Mouse (Mus musculus) olfactory bulb, adult 2 months (tissue): Measurements from ENCODE around the gene Zfp512. TPM values are rescaled to one million over a fixed set of nuclear protein-coding genes. Genes with fewer than 3 reads are reported as not detected.
"Not testable (repeated sequence)": the region's sequence is repeated elsewhere in the genome, so short reads cannot be mapped to it uniquely, and the experiment has no call there.

Experiments
- H3K27ac ChIP-seq: fragments of 200-500 bp; 2 replicates; pipeline ENCODE4 v1.5.1; 2012; ENCODE audit warnings: low read depth, low read length; ENCODE audit not compliant: insufficient read depth
- H3K4me1 ChIP-seq: fragments of 200-500 bp; 2 replicates; pipeline ENCODE4 v1.6.1; 2012; ENCODE audit warnings: low read length; ENCODE audit not compliant: control insufficient read depth, insufficient read depth
- H3K4me3 ChIP-seq: fragments of 200-500 bp; 2 replicates; pipeline ENCODE4 v1.5.1; 2012; ENCODE audit warnings: mild to moderate bottlenecking, low read depth, low read length, moderate library complexity; ENCODE audit not compliant: insufficient read depth
- CTCF ChIP-seq: fragments of 200-500 bp; IDR thresholded peaks from 2 replicates; pipeline ENCODE4 v1.5.1; 2012; ENCODE audit warnings: low read depth, mild to moderate bottlenecking, low read length, moderate library complexity; ENCODE audit not compliant: insufficient read depth
- POLR2A ChIP-seq: fragments of 200-500 bp; IDR thresholded peaks from 2 replicates; pipeline ENCODE4 v1.6.1; 2012; ENCODE audit warnings: mild to moderate bottlenecking, low read depth, low read length, moderate library complexity; ENCODE audit not compliant: insufficient read depth
- WGBS: fragments of 180-500 bp; shearing (Covaris S2); methylation state at CpG from one replicate; pipeline ENCODE4 v1.1.7; 2018; 5-methylcytosine and 5-hydroxymethylcytosine counted together
- polyA plus RNA-seq: library from polyadenylated mRNA; stranded (reverse); fragments of >200 nt; gene quantifications from 2 replicates; pipeline ENCODE4 v1.2.4, GENCODE M21; 2012; ENCODE audit warnings: low replicate concordance; ENCODE audit not compliant: missing spikeins, insufficient read depth, insufficient read length

Gene Zfp512
- polyA plus RNA-seq, result not detected in 2 replicates

DNA sequence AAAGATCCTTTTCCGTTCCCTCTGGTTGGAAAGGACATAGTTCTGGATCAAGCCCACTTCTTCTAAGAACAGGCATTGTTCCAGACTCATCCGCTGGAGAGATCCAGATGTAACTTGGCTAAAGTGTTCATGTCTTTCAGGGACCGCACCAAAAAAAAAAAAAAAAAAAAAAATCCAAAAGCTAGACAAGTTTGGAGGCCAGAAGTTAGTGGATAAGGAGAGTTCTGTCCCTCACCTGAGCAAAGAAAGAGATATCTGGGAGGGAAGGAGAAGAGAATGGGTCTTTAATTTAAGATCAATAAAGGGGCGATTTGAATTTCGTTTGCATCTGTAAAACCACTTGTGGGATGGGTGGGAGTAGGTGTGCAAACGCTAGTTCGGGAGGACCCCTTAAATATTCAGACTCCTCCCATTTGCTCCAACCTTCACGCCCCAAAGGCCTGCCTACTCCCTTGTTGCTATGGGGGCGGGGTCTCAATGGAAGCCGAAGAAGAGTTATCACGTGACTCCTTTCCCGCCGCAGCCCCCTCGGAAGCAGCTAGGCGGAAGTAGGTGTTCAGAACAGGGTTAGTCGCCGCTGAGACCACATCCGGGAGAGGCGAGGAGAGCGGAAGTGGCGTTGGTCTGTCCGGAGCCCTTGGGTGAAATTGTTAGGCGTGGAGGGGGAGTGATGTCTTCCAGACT is at the start of gene Zfp512:
Gene Zfp512, plus strand, starts transcription at position 554 of the 684 bp plus-strand sequence.
- TF ChIP-seq POLR2A, result peak; percentile 18; the same call in 1 of the 2 replicates
- TF ChIP-seq CTCF, result no peak
- Histone ChIP-seq H3K4me1 (peaks cover 2% of the 10 kb centered on the region; the same call in 1 of the 2 replicates), H3K4me3 (peak within 1 kb of the TSS; percentile 70), H3K27ac (no peak within 1 kb of the TSS)
- 3% methylated on average over 23 of the region's 23 CpGs for WGBS

DNA sequence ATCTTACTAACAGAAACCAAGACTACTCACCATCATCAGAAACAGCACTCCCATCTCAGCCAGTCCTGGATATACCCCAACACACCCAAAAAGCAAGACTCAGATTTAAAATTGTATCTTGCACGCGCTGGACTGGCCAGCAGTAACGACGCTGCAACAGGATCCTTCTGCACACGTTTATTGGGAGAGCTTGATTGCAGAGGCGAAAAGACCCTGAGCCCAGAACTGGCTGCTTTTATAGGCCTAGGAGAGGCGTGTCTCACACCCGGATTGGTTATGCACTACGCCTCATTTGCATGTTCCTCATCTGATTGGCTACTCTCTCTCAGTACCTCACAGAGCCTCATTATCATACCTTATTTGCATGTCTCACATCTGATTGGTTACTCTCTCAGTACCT is 17.5 kb upstream of the Zfp512 start:
- not testable (repeated sequence) for H3K27ac ChIP-seq, H3K4me1 ChIP-seq, H3K4me3 ChIP-seq
- WGBS, result 93% methylated on average over 9 of the region's 9 CpGs

DNA sequence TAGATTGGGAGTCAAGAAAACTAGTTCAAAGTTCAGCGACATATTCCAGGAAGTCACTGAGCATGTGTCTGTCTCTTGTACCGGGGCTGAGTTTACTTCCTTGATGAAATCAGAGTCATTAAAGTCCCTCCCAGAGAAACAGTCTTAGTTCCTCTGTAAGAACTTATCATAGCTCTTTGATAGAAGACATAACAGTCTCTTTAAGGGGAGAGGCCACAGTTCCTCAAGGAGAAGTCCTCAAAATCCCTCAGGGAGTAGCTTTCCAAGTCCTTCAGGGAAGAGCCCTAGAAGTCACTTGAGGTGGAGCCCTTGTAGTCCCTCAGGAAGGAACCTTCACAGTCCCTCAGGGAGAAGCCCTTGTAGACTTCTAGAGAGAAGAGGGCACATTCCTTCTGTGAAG is 895 bp upstream of the Zfp512 start:
- TF ChIP-seq POLR2A, result no peak
- no peak for TF ChIP-seq CTCF
- Histone ChIP-seq H3K4me3 (no peak overlapping the region), H3K27ac (no peak overlapping the region), H3K4me1 (peaks cover 2% of the 10 kb centered on the region; the same call in 1 of the 2 replicates)
- 90% methylated on average over 2 of the region's 2 CpGs for WGBS

DNA sequence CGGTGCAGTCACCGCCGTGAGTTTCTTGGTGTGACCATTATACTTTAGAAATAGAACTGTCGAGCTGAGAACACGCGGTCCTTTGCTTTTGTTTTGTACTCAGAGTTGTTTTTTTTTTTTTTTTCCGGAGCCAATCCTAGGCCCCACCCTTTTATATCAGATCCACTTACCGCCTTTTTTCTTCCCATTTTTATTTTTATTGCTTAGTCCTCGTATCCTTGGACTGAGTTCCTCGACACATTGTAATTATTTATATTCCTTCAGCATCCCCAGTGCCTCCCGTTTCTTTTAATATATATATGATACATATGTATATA is 289 bp downstream of the Zfp512 start:
- H3K27ac ChIP-seq, result no peak overlapping the region
- TF ChIP-seq CTCF (no peak), POLR2A (no peak)
- under 1% methylated on average over 11 of the region's 11 CpGs for WGBS
- peak overlapping the region; percentile 70 for H3K4me3 ChIP-seq
- H3K4me1 ChIP-seq, result peaks cover 2% of the 10 kb centered on the region; the same call in 1 of the 2 replicates

DNA sequence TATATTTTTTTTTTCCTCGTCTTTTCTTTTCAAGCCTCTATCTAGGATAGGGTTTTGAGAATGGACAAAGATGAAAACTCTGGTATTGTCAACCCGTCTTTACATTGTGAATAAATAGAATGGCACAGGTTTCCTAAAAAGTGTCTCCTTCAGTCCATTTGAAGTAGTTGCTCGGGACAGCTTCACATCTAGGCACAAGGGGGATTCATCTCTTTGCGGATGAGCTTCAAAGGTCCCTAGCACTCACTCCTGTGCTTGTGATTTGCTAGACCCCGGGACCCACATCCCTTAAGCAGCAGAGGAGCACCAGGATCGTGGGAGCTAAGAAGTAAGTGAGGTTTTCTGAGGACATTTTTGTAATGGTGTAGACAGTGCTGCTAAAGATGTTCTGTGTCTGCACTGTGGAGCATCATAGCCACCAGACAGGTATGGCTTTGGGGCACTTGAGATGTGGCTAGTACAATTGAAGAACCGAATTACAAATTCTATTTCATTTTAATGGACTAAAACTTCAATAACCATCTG is 717 bp downstream of the Zfp512 start:
- peaks cover 2% of the 10 kb centered on the region; the same call in 1 of the 2 replicates for H3K4me1 ChIP-seq
- WGBS, result 8% methylated on average over 7 of the region's 7 CpGs
- H3K27ac ChIP-seq, result no peak overlapping the region
- no peak for TF ChIP-seq CTCF
- TF ChIP-seq POLR2A, result no peak
- peak overlapping the region; percentile 42 for H3K4me3 ChIP-seq

DNA sequence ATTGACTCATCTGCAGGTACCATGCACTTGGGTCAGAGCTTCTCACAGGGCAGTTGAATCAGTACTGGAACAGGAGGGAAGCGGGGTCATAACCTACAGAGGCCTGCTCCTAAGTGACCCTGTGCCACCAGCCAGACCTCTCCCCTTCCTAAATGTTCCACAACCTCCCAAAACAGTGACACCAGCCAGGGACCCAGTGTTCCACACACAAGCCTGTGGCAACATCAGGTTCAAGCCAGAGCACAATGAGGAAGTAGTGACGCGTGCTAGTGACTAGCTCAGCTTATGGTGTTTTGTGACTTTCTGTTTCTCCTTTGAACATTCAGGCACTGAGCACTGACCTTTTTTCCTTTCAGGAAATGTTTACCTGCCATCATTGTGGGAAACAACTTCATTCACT is 15.6 kb downstream of the Zfp512 start:
- no peak overlapping the region for H3K4me3 ChIP-seq
- 91% methylated on average over 3 of the region's 3 CpGs for WGBS
- H3K27ac ChIP-seq, result no peak overlapping the region
- no peaks in the 10 kb centered on the region for H3K4me1 ChIP-seq
- TF ChIP-seq POLR2A, result no peak
- TF ChIP-seq CTCF, result no peak

DNA sequence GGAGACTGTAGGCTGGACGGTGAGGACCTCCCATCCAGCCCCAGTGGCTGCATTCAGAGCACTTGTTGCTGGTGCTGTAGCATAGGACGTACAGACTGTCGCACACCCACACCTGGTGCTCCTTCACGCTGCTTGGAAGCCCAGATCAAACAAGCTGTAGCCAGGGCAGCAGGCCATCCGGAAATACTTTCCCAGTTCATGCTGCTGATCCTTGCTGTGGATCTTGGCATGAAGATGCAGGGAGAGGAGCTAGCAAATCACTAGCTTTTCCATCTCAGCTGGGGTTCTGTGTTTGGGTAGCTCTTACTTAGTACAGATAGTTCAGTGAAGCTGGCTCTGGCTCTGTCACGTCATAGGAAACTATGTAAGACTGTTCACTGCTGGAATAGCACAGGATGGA is 17.5 kb downstream of the Zfp512 start:
- no peaks in the 10 kb centered on the region for H3K4me1 ChIP-seq
- H3K4me3 ChIP-seq, result no peak overlapping the region
- TF ChIP-seq POLR2A, result no peak
- no peak for TF ChIP-seq CTCF
- 93% methylated on average over 6 of the region's 6 CpGs for WGBS
- H3K27ac ChIP-seq, result no peak overlapping the region

DNA sequence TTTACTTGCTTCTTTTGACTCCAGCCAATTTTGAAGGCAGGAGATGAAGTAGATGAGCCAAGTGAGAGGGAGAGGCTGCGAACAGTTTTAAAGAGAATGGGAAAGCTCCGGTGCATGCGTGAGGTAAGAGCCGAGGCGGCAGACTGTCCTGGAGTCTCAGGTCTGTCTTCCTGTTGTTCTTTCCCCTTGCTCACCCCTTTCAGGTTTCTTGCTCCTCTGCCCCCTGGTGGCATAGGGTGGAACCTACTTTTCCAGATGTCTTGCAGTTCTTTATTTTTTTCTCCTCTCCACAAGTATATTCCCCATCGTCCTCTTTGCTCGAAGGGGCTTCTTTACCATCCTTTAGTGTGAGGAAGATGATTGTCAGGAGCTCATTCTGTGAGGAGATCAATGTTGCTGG is 18.1 kb downstream of the Zfp512 start:
- TF ChIP-seq CTCF (no peak), POLR2A (no peak)
- Histone ChIP-seq H3K4me3 (no peak overlapping the region), H3K27ac (no peak overlapping the region), H3K4me1 (no peaks in the 10 kb centered on the region)
- 70% methylated on average over 7 of the region's 7 CpGs for WGBS

DNA sequence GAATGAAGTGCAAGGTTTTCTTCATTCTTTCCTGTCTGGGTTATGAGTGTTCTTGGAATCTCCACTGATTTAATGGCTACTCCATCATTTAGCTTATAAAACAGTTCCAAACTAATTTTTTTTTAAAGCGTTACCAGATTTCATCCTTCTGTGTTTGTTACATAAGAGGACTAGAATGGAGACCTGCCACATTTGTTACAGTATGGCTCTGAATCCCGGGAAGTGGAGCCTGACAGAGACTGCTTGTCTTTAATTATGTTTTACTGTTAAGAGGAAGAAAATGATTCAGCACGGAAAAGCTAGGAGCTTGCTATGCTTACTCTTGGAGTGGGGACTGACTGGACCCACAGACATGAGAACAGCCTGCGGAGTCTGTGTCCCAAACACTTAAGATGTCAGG is 28.3 kb downstream of the Zfp512 start:
- no peak for TF ChIP-seq CTCF

More for the DNA sequence above, 28.3 kb downstream of the Zfp512 start:
- H3K4me1 ChIP-seq, result no peaks in the 10 kb centered on the region
- H3K27ac ChIP-seq, result no peak overlapping the region
- no peak overlapping the region for H3K4me3 ChIP-seq
- 91% methylated on average over 4 of the region's 4 CpGs for WGBS
